Mouse (Mus musculus): Measurements from ENCODE around the gene Dvl2. TPM values are rescaled to one million over a fixed set of nuclear protein-coding genes. Genes with fewer than 3 reads are reported as not detected.

Dvl2 gene
- total RNA-seq, 2 experiments from 2014 or later: 3.7 to 4.1 TPM

Small RNAs within 50 kb of the gene (microRNA-seq; reads per million reads assigned to microRNA genes)
- 0 reads per million in 2 experiments for gene Gm44349 (ENCODE audit: borderline replicate concordance in 2 of 2)
- 728 to 785 reads per million in 2 experiments for gene Mir324 (ENCODE audit: borderline replicate concordance in 2 of 2)

Other genes starting within 250 kb of the Dvl2 start
- 10 to 100 TPM; 24.7 to 27.5 TPM for gene Polr2a, start 242.0 kb upstream of the Dvl2 start, total RNA-seq (2021)
- gene Slc35g3, start 238.6 kb upstream of the Dvl2 start, total RNA-seq (2021): not detected
- 10 to 100 TPM; 23.0 to 28.1 TPM for gene Zbtb4, start 234.7 kb upstream of the Dvl2 start, total RNA-seq (2021)
- 10 to 100 TPM; 36.2 to 53.1 TPM for gene Chrnb1, start 204.7 kb upstream of the Dvl2 start, total RNA-seq (2021)
- gene Fgf11, start 198.7 kb upstream of the Dvl2 start, total RNA-seq (2021): 1 to 10 TPM; 6.3 to 6.7 TPM
- gene Tmem102, start 195.0 kb upstream of the Dvl2 start, total RNA-seq (2021): under 1 TPM; 0.18 to 0.35 TPM
- gene Gm39566, start 185.3 kb upstream of the Dvl2 start, total RNA-seq (2021): not detected
- gene Spem2, start 182.1 kb upstream of the Dvl2 start, total RNA-seq (2021): not detected
- not detected for gene Spem1, start 178.4 kb upstream of the Dvl2 start, total RNA-seq (2021)
- 1 to 10 TPM; 3.1 to 3.9 TPM for gene Nlgn2, start 162.8 kb upstream of the Dvl2 start, total RNA-seq (2021)
- gene Tmem256, start 162.1 kb upstream of the Dvl2 start, total RNA-seq (2021): 100 to 1,000 TPM; 126 to 144 TPM
- gene Plscr3, start 154.2 kb upstream of the Dvl2 start, total RNA-seq (2021): 10 to 100 TPM; 10.8 to 13.7 TPM
- gene Tnk1, start 141.9 kb upstream of the Dvl2 start, total RNA-seq (2021): under 1 TPM in 1 of 2 experiments, not detected in 1; 0.11 TPM
- gene Tmem95, start 122.6 kb upstream of the Dvl2 start, total RNA-seq (2021): not detected
- 1 to 10 TPM; 1.7 to 2.2 TPM for gene Kctd11, start 119.2 kb upstream of the Dvl2 start, total RNA-seq (2021)
- under 1 TPM; 0.26 to 0.38 TPM for gene Acap1, start 105.1 kb upstream of the Dvl2 start, total RNA-seq (2021)
- gene 2810408A11Rik, start 99.6 kb upstream of the Dvl2 start, total RNA-seq (2021): not detected
- 10 to 100 TPM; 25.4 to 26.0 TPM for gene Neurl4, start 99.5 kb upstream of the Dvl2 start, total RNA-seq (2021)
- gene Gps2, start 86.7 kb upstream of the Dvl2 start, total RNA-seq (2021): 10 to 100 TPM; 34.6 to 35.2 TPM
- 100 to 1,000 TPM; 417 to 422 TPM for gene Eif5a, start 78.6 kb upstream of the Dvl2 start, total RNA-seq (2021)
- 10 to 100 TPM; 10.4 to 10.9 TPM for gene Ybx2, start 64.8 kb upstream of the Dvl2 start, total RNA-seq (2021)
- 100 to 1,000 TPM; 306 to 340 TPM for gene Slc2a4, start 52.4 kb upstream of the Dvl2 start, total RNA-seq (2021)
- under 1 TPM in 1 of 2 experiments, not detected in 1; 0.91 TPM for gene Cldn7, start 35.8 kb upstream of the Dvl2 start, total RNA-seq (2021)
- gene Ctdnep1, start 19.4 kb upstream of the Dvl2 start, total RNA-seq (2021): 100 to 1,000 TPM; 195 to 205 TPM
- gene Elp5, start 18.1 kb upstream of the Dvl2 start, total RNA-seq (2021): 10 to 100 TPM; 37.0 to 44.2 TPM
- 100 to 1,000 TPM; 148 to 170 TPM for gene Gabarap, start 9.5 kb upstream of the Dvl2 start, total RNA-seq (2021)
- gene Phf23, start 4.8 kb upstream of the Dvl2 start, total RNA-seq (2021): 10 to 100 TPM; 15.0 to 16.1 TPM
- 100 to 1,000 TPM; 342 to 380 TPM for gene Acadvl, start 14.8 kb downstream of the Dvl2 start, total RNA-seq (2021)
- gene Dlg4, start 16.3 kb downstream of the Dvl2 start, total RNA-seq (2021): 1 to 10 TPM; 5.6 to 6.9 TPM
- not detected for gene Asgr1, start 53.5 kb downstream of the Dvl2 start, total RNA-seq (2021)
- not detected for gene Asgr2, start 92.0 kb downstream of the Dvl2 start, total RNA-seq (2021)
- 1 to 10 TPM; 2.5 to 3.6 TPM for gene Mgl2, start 129.7 kb downstream of the Dvl2 start, total RNA-seq (2021)
- gene Clec10a, start 155.6 kb downstream of the Dvl2 start, total RNA-seq (2021): 1 to 10 TPM; 1.3 to 4.3 TPM
- gene Slc16a11, start 212.2 kb downstream of the Dvl2 start, total RNA-seq (2021): not detected
- gene Slc16a13, start 220.5 kb downstream of the Dvl2 start, total RNA-seq (2021): under 1 TPM; 0.10 to 0.88 TPM
- gene Bcl6b, start 229.2 kb downstream of the Dvl2 start, total RNA-seq (2021): 1 to 10 TPM; 4.1 to 6.2 TPM
- 10 to 100 TPM; 26.9 to 36.2 TPM for gene 0610010K14Rik, start 237.3 kb downstream of the Dvl2 start, total RNA-seq (2021)
- gene Gm21988, start 239.2 kb downstream of the Dvl2 start, total RNA-seq (2021): 1 to 10 TPM; 2.4 to 3.0 TPM
- gene Rnasek, start 239.2 kb downstream of the Dvl2 start, total RNA-seq (2021): 100 to 1,000 TPM in 1 of 2 experiments, 10 to 100 TPM in 1; 96.1 to 126 TPM